Mouse (Mus musculus) embryonic facial prominence, embryonic 12.5 days (tissue): ENCODE data around the gene AI464131. TPM values are rescaled to one million over a fixed set of nuclear protein-coding genes. Genes with fewer than 3 reads are reported as not detected.
A peak's percentile ranks its signal among the peaks of the same experiment; 100 is the strongest.

Experiments used
- ATAC-seq: fragments of 200-750 bp; cut with Nextera tagmentation; 2 replicates; pipeline ENCODE4 v1.8.0; 2017; ENCODE audit not compliant: insufficient number of reproducible peaks, insufficient read depth, low FRiP score, low TSS enrichment
- H3K27ac ChIP-seq: fragments of 300-500 bp; sonication (generic); 2 replicates; pipeline ENCODE4 v1.5.1; 2016; ENCODE audit warnings: mild to moderate bottlenecking
- H3K27me3 ChIP-seq: fragments of 300-500 bp; sonication (generic); 2 replicates; pipeline ENCODE4 v1.6.1; 2016; ENCODE audit warnings: mild to moderate bottlenecking, moderate library complexity
- H3K36me3 ChIP-seq: fragments of 300-500 bp; sonication (generic); 2 replicates; pipeline ENCODE4 v1.6.1; 2016; ENCODE audit warnings: mild to moderate bottlenecking
- H3K4me1 ChIP-seq: fragments of 300-500 bp; sonication (generic); 2 replicates; pipeline ENCODE4 v1.6.1; 2016
- H3K4me2 ChIP-seq: fragments of 300-500 bp; sonication (generic); replicated peaks from 2 replicates; pipeline ENCODE4 v1.6.1; 2016; ENCODE audit warnings: mild to moderate bottlenecking, moderate library complexity
- H3K4me3 ChIP-seq: fragments of 300-500 bp; sonication (generic); 2 replicates; pipeline ENCODE4 v1.5.1; 2016; ENCODE audit warnings: mild to moderate bottlenecking
- H3K9ac ChIP-seq: fragments of 300-500 bp; sonication (generic); 2 replicates; pipeline ENCODE4 v1.6.1; 2016; ENCODE audit warnings: mild to moderate bottlenecking, moderate library complexity
- H3K9me3 ChIP-seq: fragments of 300-500 bp; sonication (generic); 2 replicates; pipeline ENCODE4 v1.6.1; 2016; ENCODE audit warnings: mild to moderate bottlenecking, moderate library complexity
- WGBS: fragments of 180-500 bp; shearing (Covaris S2); methylation state at CpG from one replicate; pipeline ENCODE4 v1.1.7; 2016; 5-methylcytosine and 5-hydroxymethylcytosine counted together
- polyA plus RNA-seq: library from polyadenylated mRNA; unstranded; fragments of >200 nt; fragmentation: Nextera tagmentation; extraction: Ambion mirVana; gene quantifications from 2 replicates; pipeline ENCODE4 v1.2.1, GENCODE M21; 2016

The AI464131 gene
- polyA plus RNA-seq, 1 experiment from 2014 or later: 9.5 TPM

GRCm38 (mm10) chr4:41495076-41495475 lies 7.8 kb downstream of the AI464131 start:
- no peaks in the 10 kb centered on the region for H3K36me3 ChIP-seq
- no peak overlapping the region for H3K4me2 ChIP-seq
- H3K27me3 ChIP-seq: peaks cover 49% of the 10 kb centered on the region
- 83% methylated on average over 4 of the region's 4 CpGs for WGBS
- peaks cover 22% of the 10 kb centered on the region for H3K4me1 ChIP-seq
- ATAC-seq: no peak
- H3K27ac ChIP-seq: no peak overlapping the region
- no peaks in the 10 kb centered on the region for H3K9me3 ChIP-seq
- H3K4me3 ChIP-seq: no peak overlapping the region
- no peak overlapping the region for H3K9ac ChIP-seq

GRCm38 (mm10) chr4:41494378-41494777 lies 8.5 kb downstream of the AI464131 start:
- Histone ChIP-seq H3K4me1 (peaks cover 21% of the 10 kb centered on the region), H3K36me3 (no peaks in the 10 kb centered on the region), H3K27me3 (peaks cover 42% of the 10 kb centered on the region), H3K9me3 (no peaks in the 10 kb centered on the region), H3K4me2 (no peak overlapping the region), H3K27ac (no peak overlapping the region), H3K9ac (no peak overlapping the region), H3K4me3 (no peak overlapping the region)
- 54% methylated on average over 3 of the region's 3 CpGs for WGBS
- ATAC-seq: no peak

GRCm38 (mm10) chr4:41493464-41494116 lies 9.3 kb downstream of the AI464131 start:
- no peak overlapping the region for H3K4me2 ChIP-seq

GRCm38 (mm10) chr4:41492951-41493350 lies 9.9 kb downstream of the AI464131 start:
- peaks cover 8% of the 10 kb centered on the region for H3K4me1 ChIP-seq
- H3K9me3 ChIP-seq: no peaks in the 10 kb centered on the region
- H3K36me3 ChIP-seq: no peaks in the 10 kb centered on the region
- no peak overlapping the region for H3K9ac ChIP-seq
- H3K4me3 ChIP-seq: no peak overlapping the region
- no peak for ATAC-seq
- H3K27me3 ChIP-seq: peaks cover 28% of the 10 kb centered on the region
- 76% methylated on average over 7 of the region's 7 CpGs for WGBS
- H3K4me2 ChIP-seq: no peak overlapping the region
- no peak overlapping the region for H3K27ac ChIP-seq

More at GRCm38 (mm10) chr4:41493464-41494116, 9.3 kb downstream of the AI464131 start:
- H3K27me3 ChIP-seq: peaks cover 34% of the 10 kb centered on the region
- no peaks in the 10 kb centered on the region for H3K9me3 ChIP-seq
- H3K27ac ChIP-seq: no peak overlapping the region
- no peak for ATAC-seq
- peaks cover 14% of the 10 kb centered on the region for H3K4me1 ChIP-seq
- 79% methylated on average over 3 of the region's 3 CpGs for WGBS
- H3K36me3 ChIP-seq: no peaks in the 10 kb centered on the region
- H3K4me3 ChIP-seq: no peak overlapping the region
- H3K9ac ChIP-seq: no peak overlapping the region

GRCm38 (mm10) chr4:41481601-41482017 lies 21.3 kb downstream of the AI464131 start:
- Histone ChIP-seq H3K36me3 (peaks cover 3% of the 10 kb centered on the region; the same call in 1 of the 2 replicates), H3K9me3 (no peaks in the 10 kb centered on the region), H3K27me3 (0 out of 2 replicates have a peak, but pooled peaks cover 3% of the 10 kb centered on the region), H3K4me1 (peaks cover 10% of the 10 kb centered on the region; the same call in 1 of the 2 replicates), H3K4me2 (no peak overlapping the region), H3K4me3 (no peak overlapping the region), H3K9ac (no peak overlapping the region), H3K27ac (peak overlapping the region; percentile 54)
- 22% methylated on average over 6 of the region's 6 CpGs for WGBS
- peak; percentile 50; the same call in 1 of the 2 replicates for ATAC-seq

GRCm38 (mm10) chr4:41480254-41480653 lies 22.6 kb downstream of the AI464131 start:
- Histone ChIP-seq H3K9me3 (no peaks in the 10 kb centered on the region), H3K4me3 (no peak overlapping the region), H3K27ac (no peak overlapping the region), H3K4me1 (peaks cover 10% of the 10 kb centered on the region; the same call in 1 of the 2 replicates), H3K4me2 (no peak overlapping the region), H3K9ac (no peak overlapping the region), H3K27me3 (0 out of 2 replicates have a peak, but pooled peaks cover 3% of the 10 kb centered on the region), H3K36me3 (peaks cover 3% of the 10 kb centered on the region; the same call in 1 of the 2 replicates)
- ATAC-seq: no peak
- WGBS: 86% methylated on average over 8 of the region's 8 CpGs

- H3K9ac ChIP-seq: no peak overlapping the region
- H3K9me3 ChIP-seq: no peaks in the 10 kb centered on the region
- H3K4me2 ChIP-seq: no peak overlapping the region
- H3K4me3 ChIP-seq: no peak overlapping the region
- H3K4me1 ChIP-seq: peaks cover 10% of the 10 kb centered on the region; the same call in 1 of the 2 replicates
- 0 out of 2 replicates have a peak, but pooled peaks cover 3% of the 10 kb centered on the region for H3K27me3 ChIP-seq
- H3K27ac ChIP-seq: 0 out of 2 replicates have a peak overlapping the region, but pooled peaks have one; percentile 23
- 53% methylated on average over 1 of the region's 1 CpGs for WGBS
- ATAC-seq: no peak
- H3K36me3 ChIP-seq: peaks cover 3% of the 10 kb centered on the region; the same call in 1 of the 2 replicates
These were observed 23.4 kb downstream of the AI464131 start for GRCm38 (mm10) chr4:41479456-41479804.

- peaks cover 10% of the 10 kb centered on the region; the same call in 1 of the 2 replicates for H3K4me1 ChIP-seq
- no peak for ATAC-seq
- peaks cover 3% of the 10 kb centered on the region; the same call in 1 of the 2 replicates for H3K36me3 ChIP-seq
- no peaks in the 10 kb centered on the region for H3K9me3 ChIP-seq
- no peak overlapping the region for H3K27ac ChIP-seq
- no peak overlapping the region for H3K4me3 ChIP-seq
- no peak overlapping the region for H3K9ac ChIP-seq
- H3K27me3 ChIP-seq: 0 out of 2 replicates have a peak, but pooled peaks cover 3% of the 10 kb centered on the region
- 51% methylated on average over 4 of the region's 4 CpGs for WGBS
- no peak overlapping the region for H3K4me2 ChIP-seq
These were observed 24.0 kb downstream of the AI464131 start for GRCm38 (mm10) chr4:41478751-41479455.

GRCm38 (mm10) chr4:41477648-41478160 lies 25.2 kb downstream of the AI464131 start:
- H3K9me3 ChIP-seq: no peaks in the 10 kb centered on the region
- H3K36me3 ChIP-seq: peaks cover 3% of the 10 kb centered on the region; the same call in 1 of the 2 replicates
- H3K4me2 ChIP-seq: no peak overlapping the region
- no peak overlapping the region for H3K27ac ChIP-seq
- no peak overlapping the region for H3K4me3 ChIP-seq
- peaks cover 10% of the 10 kb centered on the region; the same call in 1 of the 2 replicates for H3K4me1 ChIP-seq
- 86% methylated on average over 9 of the region's 9 CpGs for WGBS
- no peaks in the 10 kb centered on the region for H3K27me3 ChIP-seq
- H3K9ac ChIP-seq: no peak overlapping the region
- no peak for ATAC-seq

GRCm38 (mm10) chr4:41471384-41471689 lies 31.5 kb downstream of the AI464131 start:
- Histone ChIP-seq H3K4me1 (peaks cover 16% of the 10 kb centered on the region; the same call in 1 of the 2 replicates), H3K4me3 (no peak overlapping the region), H3K4me2 (no peak overlapping the region), H3K27ac (0 out of 2 replicates have a peak overlapping the region, but pooled peaks have one; percentile 2), H3K36me3 (no peaks in the 10 kb centered on the region), H3K9me3 (no peaks in the 10 kb centered on the region), H3K27me3 (no peaks in the 10 kb centered on the region), H3K9ac (no peak overlapping the region)
- no peak for ATAC-seq
- WGBS: 88% methylated on average over 1 of the region's 1 CpGs

- Histone ChIP-seq H3K9ac (no peak overlapping the region), H3K4me3 (no peak overlapping the region), H3K36me3 (no peaks in the 10 kb centered on the region), H3K4me2 (no peak overlapping the region), H3K4me1 (peaks cover 16% of the 10 kb centered on the region; the same call in 1 of the 2 replicates), H3K27me3 (no peaks in the 10 kb centered on the region), H3K27ac (0 out of 2 replicates have a peak overlapping the region, but pooled peaks have one; percentile 2), H3K9me3 (no peaks in the 10 kb centered on the region)
- WGBS: 40% methylated on average over 5 of the region's 5 CpGs
- ATAC-seq: no peak
These were observed 32.0 kb downstream of the AI464131 start for GRCm38 (mm10) chr4:41470684-41471383.
